Mouse (Mus musculus) myocyte (in vitro differentiated cells): ENCODE measurements at regions not wholly inside any gene's neighbourhood (a gene's known extent, or its start where the extent isn't known, plus 50 kb on each side); places are given as distances from the start of the nearest gene placed in this dataset.
A peak's percentile ranks its signal among the peaks of the same experiment; 100 is the strongest.

Source experiments
- H3K27me3 ChIP-seq: one replicate; pipeline ENCODE4 v1.6.1; 2011; ENCODE audit not compliant: control insufficient read depth, insufficient read depth, insufficient read length
- H3K36me3 ChIP-seq: one replicate; pipeline ENCODE4 v1.6.1; 2011; ENCODE audit not compliant: control insufficient read depth, insufficient read depth
- H3K4me2 ChIP-seq: one replicate; pipeline ENCODE4 v1.6.1; 2011; ENCODE audit warnings: low read depth, control low read depth
- H3K4me3 ChIP-seq: one replicate; pipeline ENCODE4 v1.5.1; 2011; ENCODE audit warnings: mild to moderate bottlenecking, control low read depth, moderate library complexity
- H3K79me2 ChIP-seq: one replicate; pipeline ENCODE4 v1.6.1; 2011; ENCODE audit not compliant: control insufficient read depth, insufficient read depth
- H3ac ChIP-seq: one replicate; pipeline ENCODE4 v1.6.1; 2011; ENCODE audit not compliant: control insufficient read depth, insufficient read length
- CEBPB ChIP-seq: IDR thresholded peaks from 2 replicates; pipeline ENCODE4 v1.6.1; 2011; ENCODE audit warnings: mild to moderate bottlenecking, moderate library complexity; ENCODE audit not compliant: poor library complexity, insufficient read depth, severe bottlenecking
- E2F4 ChIP-seq: IDR thresholded peaks from one replicate; pipeline ENCODE4 v1.6.1; 2011; ENCODE audit warnings: mild to moderate bottlenecking, control low read depth, moderate library complexity; ENCODE audit not compliant: insufficient read depth
- MAX ChIP-seq: IDR thresholded peaks from one replicate; pipeline ENCODE4 v1.6.1; 2011; ENCODE audit warnings: low read depth, mild to moderate bottlenecking, control low read depth
- MYOD1 ChIP-seq, 3 experiments: IDR thresholded peaks; one replicate each; pipeline ENCODE4 v1.6.1; 2011; ENCODE audit warnings: control low read depth in 2 of 3, low read depth in 2 of 3, mild to moderate bottlenecking in 2 of 3, moderate library complexity in 1 of 3; ENCODE audit not compliant: insufficient read length in 2 of 3, control insufficient read depth in 1 of 3
- MYOG ChIP-seq, 3 experiments: IDR thresholded peaks; one replicate each; pipeline ENCODE4 v1.6.1; 2011; ENCODE audit warnings: control low read depth in 2 of 3, low read depth in 2 of 3, mild to moderate bottlenecking in 2 of 3; ENCODE audit not compliant: insufficient read length in 2 of 3, control insufficient read depth in 1 of 3, insufficient read depth in 1 of 3
- POLR2A ChIP-seq: IDR thresholded peaks from one replicate; pipeline ENCODE4 v1.6.1; 2011; ENCODE audit warnings: low read depth, mild to moderate bottlenecking, control low read depth, moderate library complexity; ENCODE audit not compliant: insufficient read length
- POLR2AphosphoS2 ChIP-seq: IDR thresholded peaks from one replicate; pipeline ENCODE4 v1.6.1; 2011; ENCODE audit warnings: low read depth, control low read depth; ENCODE audit not compliant: insufficient read length
- REST ChIP-seq: IDR thresholded peaks from one replicate; pipeline ENCODE4 v1.6.1; 2011; ENCODE audit warnings: mild to moderate bottlenecking, control low read depth, moderate library complexity; ENCODE audit not compliant: insufficient read depth, insufficient read length
- SRF ChIP-seq: IDR thresholded peaks from one replicate; pipeline ENCODE4 v1.6.1; 2011; ENCODE audit warnings: low read depth; ENCODE audit not compliant: control insufficient read depth, insufficient read length
- TCF12 ChIP-seq: IDR thresholded peaks from one replicate; pipeline ENCODE4 v1.6.1; 2011; ENCODE audit warnings: mild to moderate bottlenecking, control low read depth; ENCODE audit not compliant: poor library complexity, insufficient read depth, severe bottlenecking
- TCF3 ChIP-seq: IDR thresholded peaks from one replicate; pipeline ENCODE4 v1.6.1; 2011; ENCODE audit warnings: low read depth, control low read depth; ENCODE audit not compliant: insufficient read length
- USF1 ChIP-seq: IDR thresholded peaks from one replicate; pipeline ENCODE4 v1.6.1; 2011; ENCODE audit warnings: low read depth, mild to moderate bottlenecking, control low read depth, moderate library complexity

DNA sequence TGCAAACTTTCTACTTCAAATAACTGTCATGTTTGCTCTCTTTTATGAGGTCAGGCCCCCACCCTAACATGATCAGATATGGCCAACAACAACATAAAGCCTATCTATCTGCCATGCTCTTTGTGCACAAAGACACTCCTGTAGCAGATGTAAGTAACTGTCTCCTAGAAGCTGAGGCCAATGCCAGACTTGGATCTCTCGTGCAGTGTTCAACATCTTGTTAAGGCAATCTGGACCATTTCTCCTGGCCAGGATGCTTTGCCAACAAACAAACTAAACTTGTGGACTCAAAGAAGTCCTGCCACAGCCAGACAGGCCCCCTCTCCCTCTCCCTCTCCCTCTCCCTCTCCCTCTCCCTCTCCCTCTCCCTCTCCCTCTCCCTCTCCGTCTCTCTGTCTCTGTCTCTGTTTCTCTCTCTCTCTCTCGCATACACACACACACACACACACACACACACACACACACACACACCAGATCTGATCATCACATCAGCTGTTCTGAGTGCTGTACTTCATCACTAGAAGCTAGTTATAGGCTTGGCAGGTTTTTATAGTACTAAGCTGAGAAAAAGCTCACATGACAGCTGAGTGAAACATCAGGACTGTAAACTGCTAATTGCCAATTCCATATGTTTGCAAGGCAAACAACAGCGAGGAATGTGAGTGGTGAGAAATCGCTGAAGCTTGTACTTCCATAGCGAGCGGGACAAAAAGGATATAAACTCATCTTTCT lies 861.2 kb downstream of the Galc start:
- TF ChIP-seq CEBPB = no peak
- TF ChIP-seq TCF12 = no peak
- no peak for TF ChIP-seq SRF
- no peak for TF ChIP-seq MAX
- no peak for TF ChIP-seq E2F4
- no peak for TF ChIP-seq POLR2A
- Histone ChIP-seq H3K4me2 (no peak overlapping the region), H3K79me2 (no peaks in the 10 kb centered on the region), H3K4me3 (no peak overlapping the region), H3ac (no peak overlapping the region), H3K36me3 (no peaks in the 10 kb centered on the region), H3K27me3 (no peaks in the 10 kb centered on the region)

GRCm38 (mm10) chr12:97361804-97362203 lies 897.5 kb downstream of the Galc start:
- Histone ChIP-seq H3ac (no peak overlapping the region), H3K27me3 (no peaks in the 10 kb centered on the region), H3K4me3 (no peak overlapping the region), H3K79me2 (no peaks in the 10 kb centered on the region), H3K36me3 (no peaks in the 10 kb centered on the region), H3K4me2 (no peak overlapping the region)
- TF ChIP-seq TCF12 (no peak), TCF3 (no peak), MYOD1 (IDR thresholded peaks at IDR 0.05; ENCODE audit: control insufficient read depth in 1 of 3, insufficient read length in 2 of 3, low read depth in 2 of 3) (no peak), MYOG (IDR thresholded peaks at IDR 0.05; ENCODE audit: control insufficient read depth in 1 of 3, insufficient read depth in 1 of 3, insufficient read length in 2 of 3, low read depth in 2 of 3) (no peak), MAX (no peak), POLR2AphosphoS2 (no peak), E2F4 (no peak), USF1 (no peak), CEBPB (no peak), POLR2A (no peak), REST (no peak), SRF (no peak)

DNA sequence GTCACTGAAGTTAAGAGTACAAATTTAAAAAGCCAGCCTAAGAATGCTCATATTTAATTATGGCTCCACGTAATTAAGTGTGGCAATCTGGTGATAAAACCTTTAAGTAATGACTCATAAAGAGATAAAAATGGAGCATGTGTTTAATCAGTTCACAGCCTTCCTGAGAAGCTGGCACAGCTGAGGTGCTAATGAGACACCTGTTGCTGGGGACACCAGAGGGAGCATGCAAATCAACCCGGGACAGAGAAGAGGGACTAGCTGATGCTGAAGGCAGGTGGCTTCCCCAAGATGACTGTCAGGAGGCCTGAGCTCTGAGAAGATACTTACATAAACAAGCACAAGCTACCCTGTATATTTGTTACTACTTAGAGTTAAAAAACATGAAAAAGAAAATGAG lies 898.6 kb downstream of the Galc start:
- H3K4me2 ChIP-seq = no peak overlapping the region
- H3ac ChIP-seq = no peak overlapping the region
- H3K36me3 ChIP-seq = no peaks in the 10 kb centered on the region
- H3K79me2 ChIP-seq = no peaks in the 10 kb centered on the region
- no peak for TF ChIP-seq CEBPB
- TF ChIP-seq MYOD1 (IDR thresholded peaks at IDR 0.05; ENCODE audit: control insufficient read depth in 1 of 3, insufficient read length in 2 of 3, low read depth in 2 of 3) = peak in 1 of 3 experiments; percentile 74
- TF ChIP-seq USF1 = no peak
- H3K27me3 ChIP-seq = no peaks in the 10 kb centered on the region
- no peak overlapping the region for H3K4me3 ChIP-seq

DNA sequence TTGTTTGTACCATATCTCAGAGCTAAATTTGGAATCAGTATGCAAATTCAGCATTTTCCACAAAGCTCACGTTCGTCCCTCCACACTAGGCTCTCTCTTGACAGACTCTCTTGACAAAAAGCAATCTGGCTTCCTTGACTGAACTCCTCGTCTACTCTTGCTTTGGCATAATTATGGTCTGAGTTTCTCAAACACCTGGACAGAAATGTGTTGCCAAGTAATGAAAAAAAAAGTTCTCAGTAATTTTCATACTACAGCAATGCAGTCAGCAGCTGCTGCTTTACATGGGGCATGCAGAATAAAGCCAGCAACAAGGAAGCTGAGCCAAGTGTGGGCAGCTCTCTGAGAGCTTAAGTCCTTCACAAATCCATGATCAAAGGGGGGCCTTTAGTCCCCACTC lies 932.7 kb downstream of the Galc start:
- no peaks in the 10 kb centered on the region for H3K27me3 ChIP-seq
- no peaks in the 10 kb centered on the region for H3K36me3 ChIP-seq

GRCm38 (mm10) chr12:97312282-97313040 lies 946.8 kb downstream of the Galc start:
- no peak for TF ChIP-seq SRF
- TF ChIP-seq E2F4 = no peak
- no peak for TF ChIP-seq MAX
- no peak for TF ChIP-seq MYOD1 (IDR thresholded peaks at IDR 0.05; ENCODE audit: control insufficient read depth in 1 of 3, insufficient read length in 2 of 3, low read depth in 2 of 3)
- TF ChIP-seq TCF3 = no peak
- TF ChIP-seq REST = no peak
- no peak for TF ChIP-seq USF1
- TF ChIP-seq POLR2A = no peak
- TF ChIP-seq MYOG (IDR thresholded peaks at IDR 0.05; ENCODE audit: control insufficient read depth in 1 of 3, insufficient read depth in 1 of 3, insufficient read length in 2 of 3, low read depth in 2 of 3) = no peak
- TF ChIP-seq TCF12 = no peak
- H3K36me3 ChIP-seq = no peaks in the 10 kb centered on the region
- no peaks in the 10 kb centered on the region for H3K27me3 ChIP-seq
- no peak overlapping the region for H3ac ChIP-seq
- H3K4me3 ChIP-seq = no peak overlapping the region
- no peak overlapping the region for H3K4me2 ChIP-seq
- H3K79me2 ChIP-seq = no peaks in the 10 kb centered on the region

More for the DNA sequence above, 932.7 kb downstream of the Galc start:
- Histone ChIP-seq H3K79me2 (no peaks in the 10 kb centered on the region), H3ac (no peak overlapping the region), H3K4me2 (no peak overlapping the region), H3K4me3 (no peak overlapping the region)
- no peak for TF ChIP-seq E2F4
- no peak for TF ChIP-seq MAX
- no peak for TF ChIP-seq SRF
- TF ChIP-seq POLR2A = no peak
- TF ChIP-seq POLR2AphosphoS2 = no peak
- no peak for TF ChIP-seq TCF12
- TF ChIP-seq REST = no peak
- TF ChIP-seq TCF3 = no peak
- no peak for TF ChIP-seq CEBPB
- no peak for TF ChIP-seq MYOD1 (IDR thresholded peaks at IDR 0.05; ENCODE audit: control insufficient read depth in 1 of 3, insufficient read length in 2 of 3, low read depth in 2 of 3)
- TF ChIP-seq USF1 = no peak
- no peak for TF ChIP-seq MYOG (IDR thresholded peaks at IDR 0.05; ENCODE audit: control insufficient read depth in 1 of 3, insufficient read depth in 1 of 3, insufficient read length in 2 of 3, low read depth in 2 of 3)
